Mouse (Mus musculus) CD4-positive helper T cell, adult 2 months (primary cell): ENCODE data around the gene Iqcd.

Experiments
- DNase-seq: peaks from one replicate; pipeline ENCODE4 v3.0.0-alpha.2; 2012; ENCODE audit warnings: low read depth, missing footprints, low spot score

Iqcd gene

GRCm38 (mm10) chr5:120627515-120628300, 38.9 kb downstream of the Iqcd start:
- DNase-seq = no peak

DNA sequence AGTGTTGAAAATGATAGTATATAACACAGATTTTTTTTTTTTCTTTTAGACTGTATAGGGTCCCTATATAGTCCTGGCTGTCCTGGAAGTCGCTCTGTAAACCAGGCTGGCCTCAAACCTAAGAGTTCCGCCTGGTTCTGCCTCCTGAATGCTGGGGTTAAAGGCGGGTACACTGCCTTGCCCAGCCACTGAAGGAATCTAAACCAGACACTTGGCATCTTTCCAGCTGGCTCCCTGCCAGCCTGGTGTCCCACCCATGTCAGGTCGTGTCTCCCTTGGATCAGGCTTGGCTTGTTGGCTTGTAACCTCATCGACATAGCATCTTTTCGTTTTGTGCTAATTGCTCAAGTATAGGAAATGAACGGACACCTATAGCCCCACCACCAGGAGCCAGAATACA, 39.8 kb downstream of the Iqcd start:
- no peak for DNase-seq

DNA sequence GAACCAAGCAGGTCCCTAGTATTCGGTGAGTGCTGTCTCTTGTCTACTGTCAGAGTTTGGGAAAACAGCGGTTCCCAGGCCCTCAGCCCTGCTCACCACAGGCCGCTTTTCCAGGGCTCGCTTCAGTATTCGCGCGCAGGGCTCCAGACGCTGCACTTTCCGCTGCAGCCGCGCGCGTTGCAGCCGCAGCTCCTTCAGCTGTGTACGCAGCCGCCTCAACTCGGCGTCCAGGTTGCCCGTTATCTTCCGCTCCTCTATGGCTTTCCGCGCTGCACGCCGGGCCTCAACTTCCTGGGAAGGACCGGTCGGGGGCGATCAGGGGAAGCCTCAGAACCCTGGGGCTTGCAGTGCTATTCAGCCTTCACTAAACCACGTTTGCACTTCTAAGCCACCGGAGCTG, 42.3 kb downstream of the Iqcd start:
- DNase-seq = no peak

DNA sequence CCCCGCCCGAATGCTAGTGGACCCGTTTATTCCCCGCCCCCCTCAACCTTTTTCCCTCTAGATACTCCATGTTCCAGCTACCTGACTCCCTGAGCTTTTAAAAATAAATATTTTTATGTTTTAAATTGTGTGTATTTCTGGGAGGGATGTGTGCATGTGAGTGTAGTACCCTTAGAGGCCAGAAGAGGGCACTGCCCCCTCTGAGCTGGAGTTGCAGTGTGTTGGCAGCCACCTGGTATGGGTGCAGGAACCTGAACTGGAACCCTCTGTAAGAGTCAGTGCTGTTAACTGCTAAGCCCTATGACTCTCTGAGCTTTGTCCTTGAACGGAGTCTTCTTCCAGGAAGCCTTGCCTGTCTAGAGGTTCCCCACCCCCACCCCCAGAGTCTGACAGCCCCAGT, 43.1 kb downstream of the Iqcd start:
- no peak for DNase-seq

- no peak for DNase-seq
Observed at GRCm38 (mm10) chr5:120634131-120634530, 45.3 kb downstream of the Iqcd start, which contains the start of gene Cfap73. Gene Cfap73, minus strand, starts transcription at chr5:120634235.

GRCm38 (mm10) chr5:120634860-120635259, 46.0 kb downstream of the Iqcd start:
- DNase-seq = no peak

- no peak for DNase-seq
Observed at GRCm38 (mm10) chr5:120635633-120636032, 46.8 kb downstream of the Iqcd start.

DNA sequence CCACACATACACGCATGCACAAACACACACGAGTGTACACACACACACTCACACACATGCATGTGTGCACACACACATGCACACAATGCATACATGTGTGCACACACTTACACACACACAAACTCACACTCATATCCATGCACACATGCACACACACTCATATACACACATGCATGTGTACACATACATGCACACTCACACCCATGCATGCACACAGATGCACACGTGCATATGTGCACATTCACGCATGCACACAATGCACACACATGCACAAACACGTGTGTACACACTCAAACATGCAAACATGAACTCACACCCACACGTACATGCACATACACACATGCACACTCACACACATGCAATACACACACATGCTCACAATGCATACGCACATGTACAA, 51.3 kb downstream of the Iqcd start:
- DNase-seq = no peak

DNA sequence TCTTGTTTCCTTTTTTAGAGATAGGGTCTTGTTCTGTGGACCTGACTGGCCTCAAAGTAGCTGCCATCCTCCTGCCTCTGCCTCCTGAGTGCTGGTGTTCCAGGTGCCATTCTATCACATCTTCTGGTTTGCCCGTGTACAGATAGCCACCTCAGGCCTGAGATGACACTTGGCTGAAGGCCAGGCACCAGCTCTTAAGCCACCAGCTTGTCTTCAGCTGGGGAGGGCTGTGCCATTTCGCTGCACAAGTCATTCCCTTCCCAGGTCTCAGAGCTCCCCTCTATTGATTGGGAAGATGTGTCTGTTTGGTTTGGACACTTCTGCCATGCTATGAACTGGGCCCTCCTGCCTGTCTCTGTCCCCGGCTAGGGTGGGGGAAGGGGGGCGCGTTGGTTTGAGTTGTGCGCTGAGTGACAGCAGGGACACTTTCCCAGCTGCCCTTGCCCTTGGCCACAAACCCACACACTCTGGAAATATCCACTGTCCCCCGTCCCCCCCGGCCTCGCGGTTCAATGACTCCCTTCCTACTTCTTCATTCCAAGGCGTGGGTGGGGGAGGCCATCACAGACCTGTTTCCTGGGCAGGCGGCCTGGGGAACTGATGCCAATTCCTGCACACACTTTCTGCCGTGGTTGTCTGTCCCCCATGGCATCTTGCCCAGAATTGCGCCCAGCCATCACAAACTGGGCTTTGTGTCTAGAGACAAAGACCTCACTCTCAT, 54.7 kb downstream of the Iqcd start:
- no peak for DNase-seq

- DNase-seq = no peak
Observed at GRCm38 (mm10) chr5:120644227-120644626, 55.4 kb downstream of the Iqcd start.

DNA sequence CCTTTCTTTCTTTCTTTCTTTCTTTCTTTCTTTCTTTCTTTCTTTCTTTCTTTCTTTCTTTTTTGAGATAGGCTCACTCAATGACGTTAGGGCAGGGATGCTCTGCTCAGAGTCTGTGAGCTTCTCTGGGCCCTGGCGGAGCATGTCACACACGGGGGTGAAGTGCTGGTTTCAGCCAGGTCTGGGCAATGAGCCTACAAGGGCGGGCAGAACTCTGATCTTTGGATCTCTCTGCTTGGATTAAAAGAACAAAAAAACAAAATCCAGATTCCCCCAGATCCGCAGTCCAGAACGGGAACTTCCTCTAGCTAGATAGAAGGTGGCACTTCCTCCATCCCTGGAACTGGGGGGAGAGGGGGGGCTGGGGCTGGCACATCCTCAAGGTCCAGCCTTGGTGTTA, 57.0 kb downstream of the Iqcd start:
- DNase-seq = no peak

DNA sequence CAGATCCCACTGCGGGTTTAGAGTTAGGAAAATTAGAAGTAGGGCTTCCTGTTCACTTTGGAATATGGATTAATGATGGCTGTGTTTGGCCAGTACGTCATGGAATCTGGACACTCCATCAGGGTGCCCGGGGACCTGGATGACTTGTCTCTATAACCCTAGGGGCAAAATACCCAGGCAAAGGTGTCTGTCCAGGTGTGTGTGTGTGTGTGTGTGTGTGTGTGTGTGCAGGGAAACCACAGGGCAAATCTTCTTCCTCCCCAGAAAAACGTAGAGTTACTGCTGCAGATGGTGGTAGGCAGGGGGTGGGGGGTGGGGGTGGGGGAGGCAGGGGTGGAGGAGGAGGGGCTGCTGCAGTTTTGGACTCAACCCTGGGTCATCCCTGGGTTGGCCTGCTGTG, 58.5 kb downstream of the Iqcd start:
- no peak for DNase-seq

DNA sequence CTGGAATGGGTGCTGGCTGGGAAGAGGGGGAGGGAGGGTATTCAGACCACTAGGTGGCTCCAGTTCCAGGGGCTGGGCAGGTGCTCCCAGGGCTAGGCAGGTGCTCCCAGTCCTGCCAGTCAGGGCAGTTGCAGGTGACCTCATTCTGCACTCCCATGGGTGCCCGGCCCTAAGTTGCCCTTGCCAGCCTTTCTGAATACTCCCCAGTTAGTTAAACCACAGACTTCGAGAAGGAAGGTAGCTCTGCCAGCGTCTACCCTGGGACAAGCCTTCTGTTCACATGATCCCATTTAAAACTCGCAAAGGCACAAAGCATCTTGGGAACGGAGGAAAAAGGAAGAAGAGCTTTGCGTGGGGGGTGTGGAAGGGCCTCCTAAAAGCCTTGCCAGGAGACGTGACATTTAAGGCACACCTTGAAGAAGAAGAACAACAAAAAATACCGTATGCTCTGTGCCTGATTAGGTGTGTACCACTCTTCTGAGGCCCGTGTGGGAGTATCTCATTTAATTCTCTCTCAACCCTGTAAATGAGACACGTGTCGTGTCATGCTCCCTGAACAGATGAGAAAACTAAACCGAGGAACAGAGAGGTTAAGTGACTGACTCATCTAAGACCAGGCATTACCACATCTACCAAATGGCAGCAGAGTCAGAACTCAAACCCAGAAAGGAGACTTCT, 59.1 kb downstream of the Iqcd start:
- peak; percentile 73 for DNase-seq

- DNase-seq = peak; percentile 94
Observed at GRCm38 (mm10) chr5:120648569-120649373, 60.0 kb downstream of the Iqcd start, which contains the start of gene Rasal1. Gene Rasal1, plus strand, starts transcription at chr5:120648812.

GRCm38 (mm10) chr5:120649374-120649933, 60.6 kb downstream of the Iqcd start:
- no peak for DNase-seq

DNA sequence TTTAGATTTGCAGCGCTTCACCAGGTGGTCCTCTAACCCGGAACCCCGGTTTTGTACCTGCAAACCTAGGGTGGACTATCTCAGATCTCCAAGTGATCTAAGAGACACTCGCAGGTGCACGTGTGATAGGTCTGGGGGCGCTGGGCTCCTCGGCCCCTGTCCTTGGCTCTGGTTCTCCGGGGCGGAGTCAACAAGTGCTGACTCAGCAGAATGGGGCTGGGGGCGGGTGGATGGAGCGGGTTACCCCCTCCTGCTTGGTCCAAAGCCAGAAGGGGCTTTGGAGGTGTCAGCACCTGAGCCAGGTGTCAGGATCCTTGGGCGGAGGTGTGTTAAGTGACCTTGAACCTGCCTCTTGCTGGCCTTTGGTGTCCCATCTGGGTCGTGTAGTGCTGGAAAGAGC, 61.1 kb downstream of the Iqcd start:
- no peak for DNase-seq

GRCm38 (mm10) chr5:120651230-120651629, 62.4 kb downstream of the Iqcd start:
- DNase-seq = no peak

GRCm38 (mm10) chr5:120652915-120653701, 64.3 kb downstream of the Iqcd start:
- no peak for DNase-seq

GRCm38 (mm10) chr5:120653873-120654272, 65.1 kb downstream of the Iqcd start:
- no peak for DNase-seq

- no peak for DNase-seq
Observed at GRCm38 (mm10) chr5:120656281-120656751, 67.5 kb downstream of the Iqcd start.
